Mouse (Mus musculus) erythroblast, adult 5-6 weeks (primary cell): Measurements from ENCODE around the gene Batf2. TPM values are rescaled to one million over a fixed set of nuclear protein-coding genes. Genes with fewer than 3 reads are reported as not detected.
"Not testable (repeated sequence)": the region's sequence is repeated elsewhere in the genome, so short reads cannot be mapped to it uniquely, and the experiment has no call there.

Experiments
- ATAC-seq: replicated peaks from 2 replicates; pipeline ENCODE4 v1.8.0; 2016; ENCODE audit warnings: moderate number of reproducible peaks, mild to moderate bottlenecking, moderate TSS enrichment, inconsistent platforms; ENCODE audit not compliant: poor library complexity, low FRiP score, severe bottlenecking
- total RNA-seq, 2 experiments: library from RNA; stranded (forward) in 1 of 2; stranded (reverse) in 1 of 2; fragments of 150-400 nt in 1 of 2; fragments of 200-764, 138-1000 nt in 1 of 2; gene quantifications; 2 replicates each; pipeline versions ENCODE4 v1.2.3 to v1.2.4; 2015 to 2017; ENCODE audit warnings: low replicate concordance in 2 of 2

Batf2 gene
- total RNA-seq, 2 experiments from 2014 or later = 2.4 TPM; not detected in 1

DNA sequence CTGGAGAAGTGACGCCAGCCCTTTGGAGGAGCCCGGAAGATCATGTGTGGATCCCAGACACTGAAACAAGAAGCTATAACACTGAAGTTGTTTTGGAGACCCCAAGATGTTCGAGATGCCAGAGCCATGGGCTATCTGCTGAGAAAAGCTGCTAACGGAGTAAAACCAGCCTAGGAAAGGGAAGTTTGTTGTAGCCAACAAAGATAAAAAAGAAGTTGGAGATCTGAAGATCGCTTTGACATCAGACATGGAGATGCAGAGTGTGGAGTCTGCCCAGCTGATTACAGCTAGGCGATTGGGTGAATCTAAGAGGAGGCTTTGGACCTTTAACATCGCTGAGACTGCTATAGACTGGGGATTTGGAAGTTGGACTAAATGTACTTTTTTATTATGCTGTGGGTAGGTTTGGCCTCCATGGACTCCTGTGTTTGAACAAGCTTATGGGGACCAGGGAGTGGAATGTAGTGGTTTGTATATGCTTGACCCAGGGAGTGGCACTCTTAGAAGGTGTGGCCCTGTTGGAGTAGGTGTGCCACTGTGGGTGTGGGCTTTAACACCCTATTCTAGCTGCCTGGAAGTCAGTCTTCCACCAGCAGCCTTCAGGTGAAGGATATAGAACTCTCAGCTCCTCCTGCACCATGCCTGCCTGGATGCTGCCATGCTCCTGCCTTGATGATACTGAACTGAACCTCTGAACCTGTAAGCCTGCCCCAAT lies 10.2 kb upstream of the Batf2 start:
- ATAC-seq = not testable (repeated sequence)

DNA sequence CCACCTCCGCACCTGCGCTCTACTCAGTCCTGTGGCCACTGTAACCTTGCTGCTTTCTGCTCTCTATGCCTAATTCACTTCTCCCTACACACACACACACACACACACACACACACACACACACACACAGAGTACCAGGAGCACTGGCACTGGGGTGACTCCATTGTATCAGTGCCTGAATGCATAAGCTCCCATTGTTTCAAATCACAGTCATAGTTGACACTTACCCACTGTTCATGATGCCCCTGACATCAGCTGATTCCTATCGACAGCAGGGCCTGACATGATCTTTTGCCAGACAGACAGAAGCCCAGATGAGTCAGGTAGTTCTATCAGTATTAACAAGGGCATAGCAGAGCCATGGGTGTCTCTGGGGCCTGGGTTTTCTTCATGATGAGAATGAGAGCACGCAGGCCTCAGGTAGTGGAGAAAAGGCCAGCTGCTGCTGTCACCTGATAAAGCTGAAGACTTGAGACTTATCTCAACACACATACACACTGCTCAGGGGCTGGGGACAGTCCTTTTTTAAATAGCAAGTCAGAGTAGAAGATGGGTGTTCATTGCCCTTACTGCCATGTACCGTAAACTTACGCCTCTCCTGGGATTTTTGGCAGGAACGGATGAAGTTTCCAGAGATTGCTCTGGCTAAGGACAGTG lies 8.5 kb upstream of the Batf2 start:
- ATAC-seq = peak; percentile 75

DNA sequence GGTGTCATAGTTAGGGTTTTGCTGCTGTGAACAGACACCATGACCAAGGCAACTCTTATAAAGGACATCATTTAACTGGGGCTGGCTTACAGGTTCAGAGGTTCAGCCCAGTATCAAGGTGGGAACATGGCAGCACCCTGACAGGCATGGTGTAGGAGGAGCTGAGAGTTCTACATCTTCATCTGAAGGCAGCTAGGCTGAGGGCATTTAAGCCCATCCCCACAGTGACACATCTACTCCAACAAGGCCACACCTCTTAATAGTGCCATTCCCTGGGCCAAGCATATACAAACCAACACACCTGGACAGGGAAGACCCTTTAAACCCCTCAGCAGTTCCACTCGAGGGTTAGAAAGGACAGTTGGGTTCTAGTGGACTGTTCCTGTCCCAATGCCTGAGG lies 7.6 kb upstream of the Batf2 start:
- ATAC-seq = 0 out of 2 replicates have a peak, but pooled peaks have one; percentile 21

DNA sequence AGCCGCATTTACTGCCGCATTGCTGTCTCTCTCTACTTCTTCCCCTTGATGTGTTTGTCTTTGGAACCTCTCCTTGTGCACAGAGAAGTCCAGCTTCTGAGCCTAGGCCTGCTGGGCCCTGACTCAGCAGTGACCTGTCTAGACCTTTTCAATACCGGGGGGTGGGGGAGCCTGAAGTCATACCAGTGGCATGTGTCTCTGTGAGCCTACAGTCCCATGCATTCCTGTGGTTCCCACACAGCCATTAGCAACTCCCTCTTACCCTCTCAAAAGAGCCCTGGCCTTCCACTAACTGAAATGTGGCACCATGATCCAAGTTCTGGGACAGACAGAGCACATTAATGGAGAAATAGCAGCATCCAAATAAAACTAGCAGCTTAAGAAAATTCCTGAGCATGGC lies 4.4 kb upstream of the Batf2 start:
- ATAC-seq = no peak

DNA sequence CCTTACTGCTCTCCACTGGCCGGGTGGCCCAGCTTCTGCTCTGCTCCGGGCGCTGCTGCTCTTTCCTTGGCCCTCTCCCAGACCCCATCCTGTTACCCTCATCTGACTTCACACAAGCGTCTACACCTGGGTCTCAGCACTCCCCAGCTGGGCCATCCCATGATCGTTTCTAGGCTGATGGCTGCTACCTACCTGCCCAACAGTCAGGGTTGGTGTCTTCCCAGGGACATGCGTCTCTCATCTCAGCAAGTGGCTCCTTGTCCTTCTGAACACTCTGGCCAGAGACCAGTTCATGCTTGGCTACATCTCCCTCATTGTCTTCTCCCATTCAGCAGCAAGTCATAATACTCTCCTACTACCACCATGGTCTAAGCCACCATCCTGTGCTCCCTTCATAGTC lies 1.1 kb upstream of the Batf2 start:
- ATAC-seq = no peak

DNA sequence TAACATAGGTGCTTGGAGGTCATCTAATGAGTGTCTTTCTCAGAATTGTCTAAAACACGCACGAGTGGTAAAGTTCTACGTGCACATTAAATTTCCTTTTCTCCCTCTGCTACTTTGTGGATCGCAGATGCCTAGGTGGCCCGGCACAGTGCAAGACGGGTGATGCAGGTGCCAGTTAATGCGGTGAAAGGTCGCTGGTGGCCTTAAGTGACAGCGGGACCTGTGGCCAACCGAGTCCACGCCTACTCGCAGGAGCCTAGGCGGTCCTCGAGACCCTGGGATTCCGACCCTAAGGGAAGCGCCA lies 457 bp upstream of the Batf2 start:
- peak; percentile 38 for ATAC-seq

DNA sequence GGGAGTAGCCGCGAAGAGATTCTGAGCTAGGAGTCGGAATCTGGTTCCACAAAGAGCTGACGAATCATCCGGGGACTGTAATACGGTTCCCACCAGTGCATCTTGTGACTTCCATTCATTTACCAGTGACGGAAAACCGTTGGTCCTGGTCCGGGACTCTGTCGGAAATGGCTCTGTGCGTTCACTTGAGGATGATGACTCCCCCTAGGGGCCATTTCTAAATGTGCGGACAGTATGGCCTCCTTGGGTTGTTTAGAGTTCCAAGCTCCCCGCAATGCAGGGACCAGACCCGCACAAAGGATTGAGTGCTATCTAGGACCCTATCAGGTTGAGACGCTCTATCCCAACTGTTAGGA lies 589 bp downstream of the Batf2 start, which contains the start of gene Arl2:
TSS of gene Arl2 (minus strand) at position 155 of the 356 bp plus-strand sequence.
- peak; percentile 79 for ATAC-seq

DNA sequence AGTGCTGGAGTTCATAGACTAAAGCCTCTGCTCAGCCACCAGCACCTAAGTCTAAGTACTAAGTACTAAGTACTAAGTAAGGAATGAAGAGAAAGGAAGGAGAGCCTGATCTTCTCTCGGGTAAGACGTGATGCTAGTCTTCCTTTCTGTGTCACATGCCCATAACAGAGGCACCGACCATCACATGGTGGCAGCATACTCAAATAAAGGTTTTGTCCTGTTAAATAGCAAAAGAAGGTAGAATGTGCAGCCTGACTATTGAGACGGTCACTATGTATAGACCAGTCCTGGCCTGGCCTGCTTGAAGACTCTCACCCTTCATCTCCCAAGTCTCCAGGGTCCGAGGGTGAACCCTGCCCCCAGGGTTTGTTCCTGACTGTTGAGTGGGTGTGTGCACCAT lies 4.1 kb downstream of the Batf2 start:
- no peak for ATAC-seq

DNA sequence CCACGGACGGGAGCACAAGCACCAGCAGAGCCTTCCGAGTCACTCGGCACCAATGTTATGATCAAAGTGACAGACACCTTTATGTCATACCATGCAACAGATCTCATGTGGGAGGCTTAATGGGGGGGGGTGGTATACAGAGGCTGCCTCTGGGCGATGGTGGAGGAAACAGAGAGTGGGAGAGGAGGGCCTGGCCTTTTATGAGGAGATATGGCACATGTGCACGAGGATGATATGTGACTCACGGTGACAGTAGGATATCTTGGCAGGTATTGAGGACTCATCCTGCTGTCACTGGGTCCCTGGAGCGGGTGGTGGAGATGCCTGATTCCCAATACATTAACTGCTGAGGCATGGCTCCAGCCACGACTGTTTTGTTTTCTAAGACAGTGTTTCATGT lies 14.4 kb downstream of the Batf2 start:
- 0 out of 2 replicates have a peak, but pooled peaks have one; percentile 32 for ATAC-seq

DNA sequence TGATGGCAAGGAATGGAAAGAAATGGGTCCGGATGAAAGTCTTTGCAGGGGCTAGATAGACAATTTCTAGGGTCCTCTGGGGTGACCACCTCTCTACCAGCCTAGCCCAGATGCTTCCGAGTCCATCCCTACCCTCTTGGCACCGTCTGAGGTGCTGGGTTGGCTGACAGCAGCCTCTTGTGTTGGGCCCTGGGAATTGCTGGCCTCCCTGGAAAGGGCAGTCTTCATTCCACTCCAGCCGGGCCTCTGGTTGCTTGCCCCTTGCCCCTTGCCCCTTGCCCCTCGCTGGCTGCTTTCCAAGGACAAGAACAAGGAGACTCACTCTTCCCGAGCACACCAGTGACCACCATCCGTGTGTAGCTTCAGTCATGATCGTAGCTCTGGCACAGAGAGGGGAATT lies 15.6 kb downstream of the Batf2 start:
- no peak for ATAC-seq

DNA sequence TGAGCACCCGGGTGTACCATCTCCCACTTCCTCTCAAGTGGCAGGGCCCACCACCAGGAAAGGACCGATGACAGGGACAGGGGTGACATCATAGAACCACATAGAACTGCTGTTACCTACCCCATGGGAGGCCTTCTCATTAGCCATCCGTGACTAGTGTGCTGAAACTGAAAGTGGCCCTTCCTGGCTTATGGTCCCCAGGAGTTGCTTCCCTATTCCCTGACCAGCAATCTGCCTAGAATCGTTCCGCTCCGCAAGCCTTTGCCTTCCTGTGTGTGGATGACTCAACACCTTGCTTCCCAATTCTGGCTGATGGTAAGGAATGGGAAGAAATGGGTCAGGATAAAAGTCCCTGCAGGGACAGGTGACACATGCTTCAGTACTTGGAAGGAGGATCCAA lies 16.4 kb downstream of the Batf2 start:
- ATAC-seq = no peak

DNA sequence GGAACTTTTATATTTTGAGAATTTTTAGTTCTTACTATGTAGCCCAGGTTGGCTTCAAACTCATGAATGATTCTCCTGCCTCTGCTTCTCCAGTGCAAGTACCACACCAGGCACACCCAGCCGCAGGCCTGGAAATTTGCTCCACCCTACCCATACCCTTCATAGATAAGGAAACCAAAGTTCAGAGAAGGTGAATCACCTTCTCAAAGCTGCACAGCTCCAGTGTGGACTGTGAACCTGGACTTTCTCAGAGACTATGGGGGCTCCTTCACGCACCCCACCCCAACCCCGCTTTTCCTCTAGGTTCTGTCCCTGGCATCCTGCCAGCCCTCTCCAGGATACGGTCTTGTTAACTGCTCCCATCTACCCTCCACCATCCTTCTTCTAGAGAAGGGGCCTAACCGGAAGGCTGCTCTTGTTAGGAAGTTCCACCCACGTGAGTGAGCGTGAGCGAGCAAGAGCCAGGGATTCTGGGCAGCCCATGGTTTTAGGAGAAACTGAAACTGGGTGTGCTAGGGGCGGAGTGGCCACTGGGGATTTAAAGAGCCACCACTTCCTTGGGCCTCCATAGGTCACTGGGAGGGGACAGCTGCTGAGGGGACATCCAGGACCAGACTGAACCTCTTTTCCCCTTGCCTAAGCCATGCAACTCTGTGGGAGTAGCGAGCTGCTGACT lies 23.2 kb downstream of the Batf2 start:
- ATAC-seq = no peak

DNA sequence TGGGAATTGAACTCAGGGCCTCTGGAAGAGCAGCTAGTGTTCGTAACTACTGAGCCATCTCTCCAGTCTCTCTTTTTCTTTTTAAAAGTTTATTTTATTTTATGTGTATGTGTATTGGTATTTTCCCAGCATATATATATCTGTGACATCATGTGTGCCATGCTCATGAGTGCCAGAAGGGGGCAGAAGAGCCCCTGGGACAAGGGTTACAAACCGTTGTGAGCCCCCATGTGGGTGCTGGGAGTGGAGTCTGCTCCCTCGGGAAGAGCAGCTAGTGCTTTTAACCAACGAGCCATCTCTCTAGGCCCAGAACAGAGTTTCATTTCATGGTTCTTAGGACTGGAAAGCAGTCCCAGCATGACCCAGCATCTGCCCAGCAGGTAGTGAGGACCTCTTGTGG lies 26.0 kb downstream of the Batf2 start:
- peak; percentile 51 for ATAC-seq

DNA sequence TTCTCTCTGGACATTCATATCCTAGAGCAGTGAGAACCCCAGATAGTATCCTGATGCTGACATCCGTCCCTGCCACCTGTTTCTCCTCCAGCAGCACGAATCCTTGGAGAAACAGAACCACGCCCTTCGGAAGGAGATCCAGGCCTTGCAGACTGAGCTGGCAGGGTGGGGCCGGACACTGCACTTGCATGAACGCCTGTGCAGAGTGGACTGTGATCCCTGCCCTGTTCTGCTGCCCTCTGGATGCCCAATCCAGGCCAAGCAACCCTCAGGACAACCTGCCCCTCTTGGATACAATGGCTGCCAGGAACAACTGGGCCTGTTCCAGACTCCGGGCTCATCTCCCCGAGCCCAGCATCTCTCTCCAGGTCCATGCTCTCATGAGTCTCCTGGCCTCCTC lies 30.4 kb downstream of the Batf2 start:
- no peak; the same call in 1 of the 2 replicates for ATAC-seq

DNA sequence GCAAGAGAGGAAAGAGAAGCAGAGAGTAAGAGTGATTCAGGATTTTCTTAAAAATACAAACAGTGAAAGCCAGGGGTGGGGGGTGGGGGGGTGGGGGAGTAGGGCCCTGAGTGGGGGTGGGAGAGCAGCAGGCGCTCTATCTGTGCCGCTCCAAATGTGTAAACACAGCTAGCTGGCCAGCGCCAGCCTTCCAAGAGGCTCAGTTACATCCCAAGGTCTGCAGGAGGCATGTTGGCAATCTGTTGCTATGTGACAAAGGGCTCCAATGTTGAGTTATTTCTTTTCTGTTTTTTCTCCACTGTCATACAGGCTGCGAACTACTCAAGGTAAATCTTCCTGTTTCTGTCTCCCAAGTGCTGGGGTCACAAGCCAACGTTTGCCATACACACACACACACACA lies 34.0 kb downstream of the Batf2 start:
- no peak for ATAC-seq

DNA sequence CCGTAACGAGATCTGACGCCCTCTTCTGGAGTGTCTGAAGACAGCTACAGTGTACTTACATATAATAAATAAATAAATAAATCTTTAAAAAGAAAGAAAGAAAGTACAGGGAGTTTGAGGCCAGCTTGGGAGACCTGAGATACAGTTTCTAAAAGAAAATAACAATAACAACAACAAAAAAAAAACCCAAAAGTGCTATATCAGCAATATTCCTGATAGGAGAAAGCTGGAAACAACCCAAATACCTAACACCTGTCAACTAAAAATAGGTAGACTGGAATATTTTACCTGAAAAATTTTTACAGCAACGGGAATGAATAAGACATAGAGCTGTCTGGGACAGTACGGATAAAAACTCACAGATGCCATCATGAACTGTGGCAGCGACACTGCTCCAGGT lies 38.0 kb downstream of the Batf2 start:
- ATAC-seq = no peak

DNA sequence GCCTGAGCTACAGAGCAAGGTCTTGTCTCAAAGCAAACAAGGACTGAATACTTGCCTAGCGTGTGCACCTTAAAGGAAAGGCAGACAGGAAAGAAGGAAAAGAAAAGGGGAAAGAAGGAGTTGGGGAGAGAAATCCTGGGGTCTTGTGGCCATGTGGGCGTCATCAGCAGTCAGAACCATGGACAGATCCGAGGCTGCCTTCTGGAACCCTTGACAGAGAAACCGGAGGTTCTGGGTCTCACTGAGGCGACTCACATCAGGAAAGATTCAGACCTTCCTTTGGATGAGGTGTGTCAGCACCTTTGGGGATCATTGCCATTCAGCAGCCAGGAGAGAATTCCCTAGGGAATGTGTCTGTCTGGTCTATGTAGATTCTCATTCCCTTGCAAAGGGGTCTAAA lies 40.8 kb downstream of the Batf2 start:
- no peak for ATAC-seq

DNA sequence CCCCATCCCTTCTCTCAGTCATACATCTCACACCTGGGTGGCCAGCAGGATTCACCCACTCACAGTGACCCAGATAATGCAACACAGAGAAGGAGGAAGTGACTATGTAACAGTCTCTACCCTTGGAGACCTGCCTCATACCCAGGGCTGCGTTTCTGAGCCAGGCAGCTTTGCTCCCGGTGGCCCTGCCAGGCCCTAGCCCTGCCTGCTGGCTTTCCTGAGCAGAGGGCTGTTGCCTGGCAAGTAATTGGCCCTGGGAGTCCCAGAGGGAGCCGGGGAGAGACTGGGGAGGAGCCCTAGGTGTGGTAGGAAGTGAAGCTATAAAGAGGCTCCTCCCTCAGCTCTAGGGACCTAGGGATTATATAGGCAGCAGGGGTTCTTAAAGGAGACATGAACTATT lies 41.8 kb downstream of the Batf2 start:
- no peak for ATAC-seq

DNA sequence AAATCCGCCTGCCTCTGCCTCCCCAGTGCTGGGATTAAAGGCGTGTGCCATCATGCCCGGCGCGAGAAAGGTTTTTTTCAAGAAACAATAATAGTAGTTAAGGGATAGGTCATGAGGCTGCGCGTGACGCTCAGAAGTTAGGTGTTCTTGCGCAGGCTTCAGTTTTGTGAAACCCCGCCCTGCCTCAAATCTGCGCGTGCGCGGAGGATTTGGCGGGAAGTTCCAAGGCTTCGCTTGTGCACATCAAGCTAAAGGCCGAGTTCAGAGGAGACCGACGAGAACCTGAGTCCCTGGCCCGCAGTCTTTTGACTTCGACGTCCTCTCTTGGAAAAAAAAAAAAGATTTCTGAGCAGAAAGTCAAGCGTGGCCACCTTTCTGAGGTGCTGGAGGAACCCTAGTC lies 43.3 kb downstream of the Batf2 start, which contains the start of gene Majin:
TSS of gene Majin (plus strand) at position 258 of the 400 bp plus-strand sequence.
- ATAC-seq = no peak

DNA sequence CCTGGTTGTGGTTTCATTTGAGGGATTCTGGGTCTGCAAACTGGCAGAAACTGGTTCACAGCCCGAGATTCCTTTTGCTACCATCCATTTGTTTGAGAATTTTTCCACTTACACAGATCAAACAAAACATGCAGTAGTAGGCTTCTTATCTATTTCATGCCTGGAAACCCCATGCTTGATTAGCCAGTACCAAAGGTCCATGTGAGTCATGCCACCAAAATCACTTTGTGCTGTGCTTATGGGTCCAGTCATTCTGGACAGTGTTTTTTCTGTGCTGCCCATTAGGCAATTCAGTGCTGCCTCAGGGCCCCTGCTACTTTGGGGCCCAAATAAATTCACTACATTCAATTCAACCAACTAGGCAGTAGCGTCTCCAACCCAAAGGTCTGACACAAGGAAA lies 63.5 kb downstream of the Batf2 start:
- ATAC-seq = no peak

DNA sequence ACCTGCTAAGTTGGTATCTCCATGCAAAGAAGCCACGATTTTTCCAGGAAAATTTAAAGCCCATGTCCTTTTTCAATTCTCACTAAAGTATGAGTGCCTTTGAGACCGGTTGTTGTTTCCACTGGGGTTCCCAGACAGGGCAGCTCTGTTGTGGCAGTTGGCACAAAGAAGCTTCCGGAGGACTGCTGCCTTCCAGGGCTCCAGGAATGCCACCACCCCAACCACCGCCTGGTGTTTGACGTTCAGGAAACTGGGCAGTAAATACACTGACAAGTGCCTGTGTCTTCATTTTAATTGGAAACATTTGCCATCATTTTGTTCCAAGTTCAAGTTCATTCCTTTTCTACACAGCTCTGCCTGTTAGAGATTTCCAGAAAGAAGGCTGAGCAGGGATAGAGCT lies 65.9 kb downstream of the Batf2 start:
- no peak for ATAC-seq
